Mouse (Mus musculus): Measurements from ENCODE around the gene Nrxn3.

- TF ChIP-seq CTCF (IDR thresholded peaks at IDR 0.05; ENCODE audit: control insufficient read depth, insufficient read depth, low read length) (no peak), POLR2A (IDR thresholded peaks at IDR 0.05; ENCODE audit: borderline replicate concordance, control insufficient read depth, low read depth, low read length) (no peak)
Measured at GRCm38 (mm10) chr12:90144247-90144646, 1421.6 kb downstream of the Nrxn3 start.
